Mouse (Mus musculus): Measurements from ENCODE around the gene Ttn.

DNA sequence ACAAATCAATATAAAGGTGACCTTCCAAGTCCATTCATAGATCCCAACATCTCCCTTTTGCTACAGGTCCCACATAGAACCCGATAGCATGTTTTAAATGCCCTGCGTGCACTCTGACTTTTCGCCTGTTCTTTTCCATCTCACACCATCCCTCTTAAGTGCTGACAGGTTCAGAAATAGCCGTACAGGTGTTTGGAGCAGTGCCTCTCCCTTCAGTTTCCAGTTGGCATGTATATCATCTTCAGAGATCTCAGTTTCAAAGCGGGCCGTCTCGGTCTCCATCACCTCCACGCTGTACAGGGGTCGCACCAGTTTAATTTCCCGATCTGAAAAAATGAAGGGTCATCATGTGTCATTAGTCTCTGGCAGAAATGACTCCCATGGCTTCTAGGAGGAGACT, 174.0 kb downstream of the Ttn start:
- TF ChIP-seq CTCF (IDR thresholded peaks at IDR 0.05; ENCODE audit: extremely low read depth, insufficient read depth, low read length) (no peak), POLR2A (IDR thresholded peaks at IDR 0.05; ENCODE audit: extremely low read depth, insufficient read depth, low read length) (no peak)

Measured in cortical plate, adult 2 months (tissue).